Mouse (Mus musculus): ENCODE measurements at regions not wholly inside any gene's neighbourhood (a gene's known extent, or its start where the extent isn't known, plus 50 kb on each side); places are given as distances from the start of the nearest gene placed in this dataset.

DNA sequence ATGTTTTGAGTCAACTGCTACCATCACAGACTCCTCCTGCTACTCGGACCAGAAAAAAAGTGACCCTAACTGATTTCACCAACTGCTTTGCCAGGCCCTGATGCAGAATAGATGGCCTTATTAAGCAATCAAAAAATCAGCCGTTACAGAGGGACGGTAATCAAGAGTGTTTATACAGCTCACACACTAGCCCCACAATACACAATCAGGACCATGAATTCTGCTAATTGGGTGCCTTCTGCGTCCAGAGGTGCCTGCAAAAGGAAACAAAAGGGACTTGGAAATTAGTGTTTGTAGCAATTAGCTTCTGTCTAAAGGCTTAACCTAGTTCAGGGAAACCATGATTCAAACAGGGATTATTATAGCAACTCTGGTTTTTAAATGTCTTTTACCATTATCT, 168.4 kb downstream of the Brms1l start:
- TF ChIP-seq CTCF (IDR thresholded peaks at IDR 0.05) (no peak), EP300 (IDR thresholded peaks at IDR 0.05) (no peak)
